Mouse (Mus musculus): ENCODE measurements around the gene Slc9b1. TPM values are rescaled to one million over a fixed set of nuclear protein-coding genes. Genes with fewer than 3 reads are reported as not detected.

Slc9b1 gene
- polyA plus RNA-seq, 1 experiment: not detected

GRCm38 (mm10) chr3:135375836-135376235 lies 28.0 kb downstream of the Slc9b1 start:
- no peaks in the 10 kb centered on the region for H3K36me3 ChIP-seq (replicated peaks; ENCODE audit: low read length)
- H3K27me3 ChIP-seq (replicated peaks): peaks cover 2% of the 10 kb centered on the region
- H3K4me1 ChIP-seq: no peaks in the 10 kb centered on the region
- TF ChIP-seq GATA1 (IDR thresholded peaks at IDR 0.05; ENCODE audit: borderline replicate concordance, low read length) (no peak), FLI1 (IDR thresholded peaks at IDR 0.05; ENCODE audit: low read length) (no peak)
- H3K4me3 ChIP-seq (replicated peaks): no peak overlapping the region
- no peaks in the 10 kb centered on the region for H3K9me3 ChIP-seq

DNA sequence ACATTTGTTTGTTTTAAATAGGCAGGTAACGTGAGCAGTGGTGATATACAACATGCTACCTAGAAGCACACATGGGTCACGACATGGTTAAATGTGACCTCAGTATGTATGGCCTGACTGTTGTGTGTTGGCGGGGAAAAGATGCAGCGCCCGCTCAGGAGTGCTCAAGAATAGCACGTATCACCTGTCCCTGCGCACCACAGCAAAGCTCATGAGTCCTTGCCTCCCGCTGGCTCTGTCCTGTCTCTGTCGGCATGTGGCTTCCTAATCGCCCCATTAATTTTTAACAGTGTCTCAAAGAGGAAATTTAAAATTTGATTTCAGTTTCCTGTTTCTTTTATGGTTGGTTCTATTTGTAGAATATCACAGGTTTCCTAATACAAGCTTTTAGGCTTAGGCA lies 29.6 kb downstream of the Slc9b1 start:
- Histone ChIP-seq H3K4me1 (no peaks in the 10 kb centered on the region), H3K36me3 (replicated peaks; ENCODE audit: low read length) (no peaks in the 10 kb centered on the region), H3K4me3 (replicated peaks) (peak overlapping the region; percentile 18), H3K27me3 (replicated peaks) (peaks cover 2% of the 10 kb centered on the region), H3K9me3 (no peaks in the 10 kb centered on the region)
- TF ChIP-seq FLI1 (IDR thresholded peaks at IDR 0.05; ENCODE audit: low read length) (no peak), GATA1 (IDR thresholded peaks at IDR 0.05; ENCODE audit: borderline replicate concordance, low read length) (no peak)

DNA sequence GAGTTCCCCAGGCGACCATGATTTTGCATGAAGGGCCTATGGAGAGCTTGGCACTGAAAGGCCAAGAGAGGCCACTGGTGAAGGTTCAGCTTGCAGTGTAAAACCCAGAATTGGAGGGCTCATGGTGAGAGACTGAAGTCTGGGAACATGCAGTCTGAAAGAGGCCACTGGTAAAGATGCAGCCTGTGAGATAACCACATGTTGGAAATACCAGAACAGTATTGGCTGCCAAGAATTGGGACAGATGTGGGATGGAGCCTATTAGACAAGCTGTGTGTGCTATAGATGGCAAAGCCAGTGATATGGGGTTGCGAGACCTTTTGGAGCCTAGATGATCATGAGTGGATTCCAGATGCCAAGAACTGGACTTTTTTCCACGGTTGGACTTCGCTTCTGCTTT lies 32.0 kb downstream of the Slc9b1 start:
- H3K27me3 ChIP-seq (replicated peaks): peaks cover 4% of the 10 kb centered on the region
- TF ChIP-seq GATA1 (IDR thresholded peaks at IDR 0.05; ENCODE audit: borderline replicate concordance, low read length): no peak
- no peak for TF ChIP-seq FLI1 (IDR thresholded peaks at IDR 0.05; ENCODE audit: low read length)
- no peaks in the 10 kb centered on the region for H3K36me3 ChIP-seq (replicated peaks; ENCODE audit: low read length)
- no peaks in the 10 kb centered on the region for H3K9me3 ChIP-seq
- no peak overlapping the region for H3K4me3 ChIP-seq (replicated peaks)
- H3K4me1 ChIP-seq: no peaks in the 10 kb centered on the region

DNA sequence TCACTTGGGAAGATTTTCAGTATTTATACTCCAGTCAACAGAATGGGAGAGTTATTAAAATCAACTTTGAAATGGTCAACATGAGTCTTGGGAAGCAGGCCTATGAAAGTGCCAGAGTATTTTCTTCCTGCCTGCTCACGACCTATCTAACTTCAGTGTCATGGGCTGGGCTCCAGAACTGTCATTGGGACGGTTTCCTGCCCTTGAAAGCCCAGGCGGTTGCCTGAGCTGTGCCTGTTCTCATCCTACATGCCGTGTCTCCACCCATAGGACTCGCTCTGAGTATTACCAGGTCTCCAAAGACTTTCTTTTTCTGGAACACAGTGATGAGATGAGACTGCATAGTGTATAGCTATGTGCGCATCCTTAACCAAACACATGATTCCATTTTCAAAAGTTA lies 45.4 kb downstream of the Slc9b1 start:
- H3K27me3 ChIP-seq (replicated peaks): peaks cover 2% of the 10 kb centered on the region
- H3K4me1 ChIP-seq: peaks cover 18% of the 10 kb centered on the region
- TF ChIP-seq GATA1 (IDR thresholded peaks at IDR 0.05; ENCODE audit: borderline replicate concordance, low read length): no peak
- no peak for TF ChIP-seq FLI1 (IDR thresholded peaks at IDR 0.05; ENCODE audit: low read length)
- no peaks in the 10 kb centered on the region for H3K9me3 ChIP-seq
- no peak overlapping the region for H3K4me3 ChIP-seq (replicated peaks)
- no peaks in the 10 kb centered on the region for H3K36me3 ChIP-seq (replicated peaks; ENCODE audit: low read length)

- H3K9me3 ChIP-seq: no peaks in the 10 kb centered on the region
- no peak overlapping the region for H3K4me3 ChIP-seq (replicated peaks)
- TF ChIP-seq FLI1 (IDR thresholded peaks at IDR 0.05; ENCODE audit: low read length): no peak
- TF ChIP-seq GATA1 (IDR thresholded peaks at IDR 0.05; ENCODE audit: borderline replicate concordance, low read length): no peak
- H3K4me1 ChIP-seq: peaks cover 18% of the 10 kb centered on the region
- no peaks in the 10 kb centered on the region for H3K36me3 ChIP-seq (replicated peaks; ENCODE audit: low read length)
- peaks cover 4% of the 10 kb centered on the region for H3K27me3 ChIP-seq (replicated peaks)
These were observed 47.3 kb downstream of the Slc9b1 start for GRCm38 (mm10) chr3:135395085-135395484.

- no peaks in the 10 kb centered on the region for H3K9me3 ChIP-seq
- H3K27me3 ChIP-seq (replicated peaks): peaks cover 9% of the 10 kb centered on the region
- no peak overlapping the region for H3K4me3 ChIP-seq (replicated peaks)
- peaks cover 19% of the 10 kb centered on the region for H3K4me1 ChIP-seq
- TF ChIP-seq FLI1 (IDR thresholded peaks at IDR 0.05; ENCODE audit: low read length): no peak
- no peak for TF ChIP-seq GATA1 (IDR thresholded peaks at IDR 0.05; ENCODE audit: borderline replicate concordance, low read length)
- no peaks in the 10 kb centered on the region for H3K36me3 ChIP-seq (replicated peaks; ENCODE audit: low read length)
These were observed 48.3 kb downstream of the Slc9b1 start for GRCm38 (mm10) chr3:135396081-135396480.

DNA sequence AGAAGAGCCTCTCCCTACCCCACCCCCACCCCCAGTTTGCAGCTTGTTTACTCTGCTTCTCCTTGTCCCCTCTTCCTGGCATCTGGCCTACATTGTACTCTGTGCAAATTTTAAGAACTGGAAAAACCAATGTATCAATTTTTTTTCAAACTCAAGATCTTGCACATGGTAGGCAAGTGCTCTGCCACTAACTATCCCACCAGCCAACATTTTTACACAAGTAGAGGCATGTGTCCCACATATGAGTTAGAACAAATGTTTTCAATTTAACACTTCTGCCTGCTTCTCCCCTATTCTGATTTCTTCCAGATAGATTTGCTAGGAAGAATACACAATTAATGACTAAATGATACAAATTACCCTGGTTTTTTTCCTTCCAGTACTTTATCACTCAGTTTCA lies 49.3 kb downstream of the Slc9b1 start:
- TF ChIP-seq GATA1 (IDR thresholded peaks at IDR 0.05; ENCODE audit: borderline replicate concordance, low read length) (no peak), FLI1 (IDR thresholded peaks at IDR 0.05; ENCODE audit: low read length) (no peak)
- Histone ChIP-seq H3K36me3 (replicated peaks; ENCODE audit: low read length) (no peaks in the 10 kb centered on the region), H3K9me3 (no peaks in the 10 kb centered on the region), H3K4me3 (replicated peaks) (no peak overlapping the region), H3K27me3 (replicated peaks) (peaks cover 15% of the 10 kb centered on the region), H3K4me1 (peaks cover 24% of the 10 kb centered on the region)

DNA sequence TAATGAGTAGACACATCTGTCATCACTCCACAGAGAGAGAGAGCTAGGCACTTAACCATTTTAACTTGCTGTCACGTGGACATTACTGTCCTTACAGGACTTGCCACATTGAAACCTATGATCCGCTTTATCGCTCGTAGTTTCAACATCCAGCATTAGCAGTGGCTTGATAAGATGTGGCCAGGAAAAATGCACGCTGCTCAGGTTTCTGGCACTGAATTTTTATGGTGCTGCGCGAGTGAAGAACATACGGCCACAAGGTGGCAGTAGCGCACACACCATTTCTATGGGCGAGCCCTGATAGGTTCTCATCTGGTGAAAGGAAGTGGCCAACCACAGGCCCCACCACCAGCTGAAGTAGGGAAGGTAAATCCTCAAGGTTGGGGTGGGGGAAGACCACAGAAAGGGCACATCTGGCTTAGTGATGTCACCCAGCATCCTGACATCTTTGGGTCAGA lies 54.4 kb downstream of the Slc9b1 start:
- no peaks in the 10 kb centered on the region for H3K9me3 ChIP-seq
- H3K4me3 ChIP-seq (replicated peaks): peak overlapping the region; percentile 80
- H3K27me3 ChIP-seq (replicated peaks): peaks cover 15% of the 10 kb centered on the region
- peaks cover 18% of the 10 kb centered on the region for H3K4me1 ChIP-seq
- TF ChIP-seq FLI1 (IDR thresholded peaks at IDR 0.05; ENCODE audit: low read length) (no peak), GATA1 (IDR thresholded peaks at IDR 0.05; ENCODE audit: borderline replicate concordance, low read length) (no peak)
- peaks cover 21% of the 10 kb centered on the region for H3K36me3 ChIP-seq (replicated peaks; ENCODE audit: low read length)

- Histone ChIP-seq H3K27me3 (replicated peaks) (peaks cover 15% of the 10 kb centered on the region), H3K36me3 (replicated peaks; ENCODE audit: low read length) (peaks cover 26% of the 10 kb centered on the region), H3K4me3 (replicated peaks) (no peak overlapping the region), H3K4me1 (peaks cover 18% of the 10 kb centered on the region), H3K9me3 (no peaks in the 10 kb centered on the region)
- TF ChIP-seq GATA1 (IDR thresholded peaks at IDR 0.05; ENCODE audit: borderline replicate concordance, low read length) (no peak), FLI1 (IDR thresholded peaks at IDR 0.05; ENCODE audit: low read length) (no peak)
These were observed 55.4 kb downstream of the Slc9b1 start for GRCm38 (mm10) chr3:135403211-135403610.

DNA sequence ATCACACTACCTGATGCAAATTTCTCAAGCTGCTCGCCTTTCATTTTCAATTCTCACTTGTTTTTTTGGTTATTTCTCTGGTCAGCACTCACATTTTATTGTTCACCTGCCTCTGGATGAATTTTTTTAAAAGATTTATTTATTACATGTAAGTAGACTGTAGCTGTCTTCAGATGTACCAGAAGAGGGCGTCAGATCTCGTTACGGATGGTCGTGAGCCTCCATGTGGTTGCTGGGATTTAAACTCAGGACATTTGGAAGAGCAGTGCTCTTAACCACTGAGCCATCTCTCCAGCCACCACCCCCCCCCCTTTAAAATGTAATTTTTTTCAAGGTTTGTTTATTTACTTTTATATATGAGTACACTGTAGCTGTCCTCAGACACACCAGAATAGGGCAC lies 56.0 kb downstream of the Slc9b1 start:
- peaks cover 15% of the 10 kb centered on the region for H3K27me3 ChIP-seq (replicated peaks)
- TF ChIP-seq FLI1 (IDR thresholded peaks at IDR 0.05; ENCODE audit: low read length): no peak
- no peak for TF ChIP-seq GATA1 (IDR thresholded peaks at IDR 0.05; ENCODE audit: borderline replicate concordance, low read length)
- peaks cover 30% of the 10 kb centered on the region for H3K36me3 ChIP-seq (replicated peaks; ENCODE audit: low read length)
- H3K9me3 ChIP-seq: no peaks in the 10 kb centered on the region
- no peak overlapping the region for H3K4me3 ChIP-seq (replicated peaks)
- H3K4me1 ChIP-seq: peaks cover 19% of the 10 kb centered on the region

- Histone ChIP-seq H3K4me3 (replicated peaks) (no peak overlapping the region), H3K4me1 (peaks cover 23% of the 10 kb centered on the region), H3K27me3 (replicated peaks) (peaks cover 13% of the 10 kb centered on the region), H3K9me3 (peaks cover 3% of the 10 kb centered on the region), H3K36me3 (replicated peaks; ENCODE audit: low read length) (peaks cover 37% of the 10 kb centered on the region)
- TF ChIP-seq FLI1 (IDR thresholded peaks at IDR 0.05; ENCODE audit: low read length): no peak
- TF ChIP-seq GATA1 (IDR thresholded peaks at IDR 0.05; ENCODE audit: borderline replicate concordance, low read length): no peak
These were observed 56.8 kb downstream of the Slc9b1 start for GRCm38 (mm10) chr3:135404599-135404998.

Data from megakaryocyte, embryonic 14.5 days (primary cell).